Mouse (Mus musculus): ENCODE data around the gene Mdk.

The Mdk gene

DNA sequence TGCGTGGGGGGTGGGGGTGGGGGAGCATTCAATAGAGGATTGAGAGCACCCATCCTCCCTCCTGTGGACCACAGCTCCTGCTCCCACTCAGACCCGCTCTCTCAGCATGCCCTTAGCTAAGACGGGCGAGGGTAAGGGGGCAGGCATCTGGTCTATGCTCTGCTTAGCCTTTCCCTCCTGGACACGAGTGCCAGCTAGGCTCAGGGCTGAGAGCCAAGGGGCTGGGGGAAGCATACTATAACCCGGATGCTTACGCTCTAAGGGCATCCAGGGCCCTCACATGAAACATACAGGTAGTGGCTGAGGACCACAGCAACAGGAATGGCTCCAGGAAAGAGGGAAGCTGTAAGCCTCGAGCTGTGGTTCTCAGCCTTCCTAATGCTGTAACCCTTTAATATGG lies 26.0 kb upstream of the Mdk start:
- DNase-seq, result no peak

DNA sequence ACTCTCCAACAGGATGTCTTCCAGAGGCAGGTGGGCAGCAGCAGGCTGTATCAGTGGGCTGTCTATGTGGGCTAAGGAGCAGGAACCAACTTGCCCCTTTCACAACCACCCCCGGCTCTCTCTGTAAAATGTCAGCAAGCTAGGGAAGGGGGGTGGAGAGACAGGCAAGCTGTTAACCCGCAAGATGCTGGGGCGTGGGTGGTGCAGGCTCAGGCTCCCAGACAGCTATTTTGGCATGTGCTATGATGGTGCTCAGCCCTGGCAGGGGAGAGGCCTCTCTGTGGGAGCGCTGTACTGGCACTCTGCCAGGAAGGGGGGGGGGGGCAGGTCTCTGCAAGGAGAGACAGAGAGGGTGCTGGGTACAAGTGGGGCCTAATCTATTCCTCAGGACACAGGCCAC lies 25.0 kb upstream of the Mdk start:
- DNase-seq, result peak; percentile 96

DNA sequence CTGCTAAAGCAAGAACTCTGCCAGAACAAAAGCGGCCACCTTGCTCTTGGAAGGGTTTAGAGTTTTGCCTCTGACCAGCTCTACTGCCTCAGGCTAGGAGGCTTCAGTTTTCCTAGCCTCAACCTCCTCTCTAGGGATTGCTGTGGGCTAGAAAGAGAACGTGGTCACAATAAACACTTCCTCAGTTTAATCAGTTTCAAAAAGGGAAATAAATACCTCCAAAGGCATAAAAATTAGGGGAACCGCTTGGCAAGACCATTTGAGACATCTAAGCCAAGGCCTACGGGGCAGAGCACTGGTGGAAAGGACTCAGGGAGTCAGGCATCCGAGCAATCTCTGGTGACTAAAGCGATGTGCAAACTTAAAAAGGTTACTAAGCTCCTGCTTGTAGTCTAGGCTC lies 23.8 kb upstream of the Mdk start:
- no peak for DNase-seq

DNA sequence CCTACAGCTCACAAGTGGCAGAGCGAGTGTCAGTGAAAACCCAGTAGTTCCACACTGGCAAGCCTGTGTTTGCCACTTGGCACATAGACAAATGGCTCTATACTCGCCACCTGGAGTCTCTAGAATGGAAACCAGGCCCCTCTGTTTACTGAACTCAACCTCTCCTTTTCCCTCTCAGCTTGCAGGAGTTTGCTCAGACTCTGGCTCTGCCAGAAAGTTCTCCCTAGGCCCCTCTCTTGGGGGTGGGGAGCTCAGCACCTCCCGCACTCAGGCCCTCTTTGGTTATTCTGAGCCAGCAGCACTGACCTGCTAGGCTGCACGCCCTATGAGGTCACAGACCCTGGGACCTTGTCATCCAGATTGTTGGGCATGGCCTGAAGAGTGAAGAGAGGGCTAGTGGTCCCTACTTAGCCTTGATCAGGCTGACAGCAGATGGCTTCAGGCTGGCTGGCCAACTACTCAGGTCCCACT lies 23.1 kb upstream of the Mdk start:
- no peak for DNase-seq

DNA sequence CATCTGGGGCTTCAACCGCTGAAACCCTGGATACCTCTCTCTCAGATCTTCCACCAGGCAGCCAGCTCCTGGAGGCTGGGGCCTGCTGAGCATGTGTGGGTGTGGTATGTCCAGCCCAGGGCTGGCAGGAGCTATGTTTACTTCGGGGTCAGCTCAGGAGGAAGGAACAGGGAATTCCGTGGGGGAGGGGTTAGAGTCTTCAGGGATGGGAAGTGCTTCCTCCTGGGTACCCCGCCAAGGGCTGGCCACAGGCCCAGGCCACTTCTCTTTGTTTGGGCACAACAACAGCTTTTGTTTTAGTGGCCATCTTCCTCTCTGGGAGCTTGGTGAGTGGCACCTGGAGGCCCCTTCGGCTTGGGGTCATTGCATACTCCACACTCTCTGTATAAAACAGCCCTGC lies 21.7 kb upstream of the Mdk start:
- no peak for DNase-seq

DNA sequence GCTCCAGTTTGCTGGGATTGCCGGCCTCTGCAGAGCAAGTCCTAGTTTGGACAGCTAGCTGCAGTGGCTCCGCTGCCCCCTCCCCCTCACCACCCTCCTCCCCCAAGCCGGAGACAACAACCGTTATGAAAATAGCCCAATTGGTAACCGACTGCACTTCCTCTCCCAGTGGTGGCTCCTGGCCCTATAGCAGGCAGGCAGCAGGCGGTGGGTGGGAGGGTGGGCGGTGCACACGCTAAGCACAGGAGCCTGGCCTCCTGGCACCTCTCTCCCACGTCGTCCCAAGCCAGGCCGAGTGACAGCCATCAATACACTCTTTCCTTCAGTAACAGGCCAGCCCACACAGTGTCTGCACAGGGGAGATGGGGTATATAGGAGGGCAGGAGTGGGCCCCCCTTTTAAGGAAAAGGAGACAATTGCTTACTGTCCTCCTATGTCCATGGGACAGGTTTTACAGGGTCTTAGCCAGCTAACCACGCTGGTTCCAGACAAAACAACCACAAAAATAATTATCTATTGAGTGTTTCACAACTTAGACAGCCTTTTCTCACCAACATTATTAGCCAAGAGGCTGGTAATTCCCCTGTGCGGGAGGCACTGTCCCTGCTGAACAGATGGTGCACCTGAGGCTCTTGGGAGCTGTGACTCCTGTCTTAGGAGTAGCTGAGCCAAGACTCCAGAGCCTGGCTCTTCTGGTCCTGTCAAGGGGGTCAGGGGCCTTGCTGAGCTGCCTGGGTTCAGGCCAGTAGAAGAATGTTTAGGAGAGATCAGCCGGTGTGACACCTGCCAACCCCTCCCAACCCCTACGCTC lies 18.4 kb upstream of the Mdk start:
- DNase-seq, result no peak

DNA sequence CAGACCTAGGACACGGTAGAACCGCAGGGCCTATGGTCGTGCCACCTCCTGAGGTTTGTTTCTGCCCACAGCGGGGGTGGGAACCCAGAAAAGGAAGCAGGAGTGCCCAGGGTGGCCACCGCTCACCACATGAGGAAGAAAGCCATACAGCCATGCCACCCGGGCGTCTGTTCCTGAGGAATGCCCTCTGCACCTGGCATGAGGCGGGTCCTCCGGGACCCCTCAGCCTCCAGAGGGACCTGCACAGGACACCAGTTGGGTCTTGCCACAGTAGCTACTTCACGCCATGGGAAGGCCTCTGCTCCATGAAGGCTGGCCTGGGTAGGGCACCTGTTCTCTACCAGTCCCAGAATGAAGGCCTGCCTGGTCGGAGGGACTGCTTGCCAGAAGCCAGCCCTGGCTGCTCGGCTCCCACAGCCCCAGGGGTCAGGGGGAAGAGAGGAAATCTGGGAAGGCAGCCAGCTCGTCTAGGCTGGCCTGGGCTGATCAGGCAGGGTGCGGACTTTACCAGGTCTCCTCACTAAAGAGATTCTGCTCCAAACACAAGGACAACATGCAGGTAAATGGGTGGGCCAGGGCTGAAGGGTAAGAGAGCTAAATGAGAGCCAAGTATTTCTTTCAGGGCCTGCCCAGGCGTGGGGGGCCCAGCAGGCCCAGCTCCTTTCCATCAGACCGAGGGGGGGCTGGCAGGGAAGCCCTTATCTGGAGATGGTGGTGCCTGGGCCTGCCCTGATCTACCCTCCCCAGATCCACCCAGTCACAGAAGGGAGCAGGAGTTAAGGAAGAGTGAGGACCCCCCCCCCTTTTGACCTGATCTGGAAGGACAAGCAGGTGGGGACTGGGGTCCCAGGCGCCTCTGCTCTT lies 17.5 kb upstream of the Mdk start:
- DNase-seq, result no peak

DNA sequence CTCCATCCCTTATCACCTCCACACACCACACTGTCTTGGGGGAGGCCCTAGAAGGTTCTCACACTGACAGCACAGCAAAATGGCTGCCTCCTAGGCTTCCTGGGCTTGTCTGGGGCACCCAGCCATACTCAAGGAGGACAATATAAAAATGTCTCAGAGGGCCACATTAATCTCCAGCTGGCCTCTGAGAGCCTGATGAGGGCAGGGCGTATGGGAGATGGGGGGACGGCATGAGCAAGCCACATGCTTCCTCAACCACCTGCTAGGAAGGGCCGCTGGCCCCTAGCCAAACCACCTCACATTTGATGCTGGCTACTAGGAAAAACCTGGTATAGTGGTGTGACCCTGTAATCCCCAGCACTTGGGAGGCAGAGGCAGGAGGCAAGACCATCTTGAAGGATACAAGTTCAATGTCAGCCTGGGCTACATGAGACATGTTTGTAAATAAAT lies 16.7 kb upstream of the Mdk start:
- DNase-seq, result no peak

DNA sequence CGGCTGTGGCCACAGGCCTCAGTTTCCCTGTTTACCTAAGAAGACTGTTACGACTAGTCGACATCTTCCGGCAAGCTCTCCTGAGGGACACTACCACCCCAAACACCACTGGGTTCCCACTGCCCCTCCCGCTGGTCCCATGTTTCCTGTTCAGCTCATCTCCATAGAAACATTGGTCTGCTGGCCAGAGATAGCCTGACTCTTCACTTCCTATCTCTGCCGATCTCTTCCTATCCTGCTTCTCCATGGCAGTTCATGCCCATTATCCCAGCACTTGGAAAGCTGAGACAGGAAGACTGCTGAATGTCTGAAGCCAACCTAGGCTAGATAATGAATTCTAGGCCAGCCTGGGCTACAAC lies 16.0 kb upstream of the Mdk start:
- DNase-seq, result no peak

DNA sequence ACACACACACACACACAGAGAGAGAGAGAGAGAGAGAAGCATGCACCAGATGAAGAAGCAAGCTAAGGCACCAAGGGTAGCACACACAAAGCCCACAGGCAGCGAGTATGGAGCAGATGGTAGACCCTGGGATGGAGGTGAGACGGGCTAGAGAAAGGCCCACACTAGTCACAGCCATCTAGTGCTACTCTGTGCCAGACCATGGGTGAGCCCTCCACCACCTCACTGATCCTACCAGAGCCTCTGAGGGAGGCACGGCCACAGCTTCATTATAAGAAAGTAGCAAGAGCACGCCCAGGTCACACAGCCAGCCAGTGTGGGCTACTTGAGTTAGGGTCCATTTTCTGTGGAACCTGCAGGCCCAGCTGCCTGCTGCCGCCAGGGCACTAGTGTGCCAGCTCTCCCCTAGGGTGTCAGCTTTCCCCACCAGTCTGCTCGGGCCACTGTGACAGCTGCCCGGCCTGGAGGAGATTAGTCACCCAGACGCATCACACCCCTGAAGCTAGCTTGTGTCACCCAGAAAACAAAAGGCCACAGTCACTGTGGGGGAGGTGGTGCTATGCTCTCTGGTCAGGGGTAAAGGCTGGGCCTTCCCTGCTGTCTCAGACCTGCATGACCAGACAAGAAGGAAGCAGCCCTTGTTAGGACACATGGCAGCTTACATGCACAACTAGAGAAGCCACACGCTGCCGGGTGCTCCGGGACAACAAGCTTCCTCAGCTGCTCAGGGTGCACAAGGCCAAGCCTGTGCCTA lies 15.5 kb upstream of the Mdk start:
- DNase-seq, result peak; percentile 82

DNA sequence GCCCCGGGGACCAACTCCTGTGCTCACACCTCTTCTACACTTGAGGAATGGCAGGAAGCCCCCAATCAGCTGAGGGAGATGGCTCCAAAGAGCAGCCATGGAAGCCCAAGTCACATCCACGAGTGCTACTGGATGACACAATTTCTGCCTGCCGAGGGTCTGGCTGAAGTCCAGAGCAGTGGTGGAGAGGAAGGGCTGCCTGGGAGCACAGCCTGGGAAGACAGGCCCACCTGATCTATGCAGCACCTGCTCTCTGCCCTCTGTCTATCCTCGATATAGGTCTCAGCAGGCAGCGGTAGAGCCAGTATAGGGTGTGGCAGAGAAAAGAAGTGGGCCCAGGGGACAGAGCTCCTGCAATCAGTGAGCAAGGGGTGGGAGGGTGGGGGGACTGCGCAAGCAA lies 14.7 kb upstream of the Mdk start:
- DNase-seq, result no peak

DNA sequence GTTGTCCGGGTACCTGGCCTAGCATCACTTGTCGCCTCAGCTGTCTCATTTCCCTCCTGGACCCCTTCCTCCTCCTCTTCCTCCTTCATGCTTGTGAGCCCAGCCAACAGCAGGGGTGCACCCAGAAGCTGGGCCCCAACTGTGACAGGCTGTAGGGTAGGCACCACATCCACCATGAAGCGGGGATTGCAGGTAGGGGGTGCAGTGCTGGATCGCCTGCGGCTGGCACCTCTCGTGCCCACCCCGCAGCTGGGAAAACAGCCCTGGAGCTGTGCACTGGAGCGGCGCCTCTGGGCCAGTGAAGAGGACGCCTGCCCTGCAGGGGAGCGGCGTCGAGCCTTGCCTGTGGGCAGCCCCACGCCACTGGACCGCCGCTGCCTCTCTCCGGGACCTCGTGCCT lies 13.4 kb upstream of the Mdk start, which contains the start of gene Gm9821:
TSS of gene Gm9821 (plus strand) at position 221 of the 400 bp plus-strand sequence.
- no peak for DNase-seq

DNA sequence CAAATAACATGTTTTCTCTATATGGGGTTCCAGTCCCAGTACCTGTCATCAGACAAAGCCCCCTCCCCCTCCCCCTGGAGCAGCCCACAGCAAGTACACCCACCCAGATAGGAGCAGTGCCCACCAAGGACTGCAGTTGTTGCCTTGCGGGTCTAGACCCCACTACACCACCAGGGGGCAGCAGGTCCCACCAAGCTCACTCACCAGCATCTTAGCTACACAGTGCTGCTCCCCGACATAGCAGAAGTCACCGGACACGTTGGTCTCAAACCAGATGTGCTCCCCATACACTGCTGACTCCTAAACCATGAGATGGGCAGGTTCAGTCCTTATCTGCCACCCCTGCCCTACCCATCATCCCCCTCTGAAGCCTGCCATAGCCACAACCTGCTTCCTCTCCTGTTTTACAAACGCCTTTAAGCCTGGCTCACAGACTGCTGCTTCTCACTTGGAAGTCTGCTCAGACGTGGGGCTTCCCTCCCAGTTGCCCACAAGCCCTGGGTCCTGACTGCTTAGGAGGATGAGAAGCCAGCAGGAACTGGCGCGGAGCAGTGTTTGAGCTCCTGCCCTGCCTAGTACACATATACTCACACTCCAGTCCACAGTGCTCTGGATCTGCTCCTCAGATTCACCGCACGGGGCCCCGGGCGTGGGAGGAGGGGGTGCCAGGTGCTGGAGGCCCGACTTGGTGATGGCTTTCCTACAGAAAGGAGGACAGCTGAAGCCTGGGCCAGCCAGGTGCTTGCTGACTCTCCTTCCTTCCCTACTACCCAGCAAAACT lies 12.3 kb upstream of the Mdk start:
- no peak for DNase-seq

DNA sequence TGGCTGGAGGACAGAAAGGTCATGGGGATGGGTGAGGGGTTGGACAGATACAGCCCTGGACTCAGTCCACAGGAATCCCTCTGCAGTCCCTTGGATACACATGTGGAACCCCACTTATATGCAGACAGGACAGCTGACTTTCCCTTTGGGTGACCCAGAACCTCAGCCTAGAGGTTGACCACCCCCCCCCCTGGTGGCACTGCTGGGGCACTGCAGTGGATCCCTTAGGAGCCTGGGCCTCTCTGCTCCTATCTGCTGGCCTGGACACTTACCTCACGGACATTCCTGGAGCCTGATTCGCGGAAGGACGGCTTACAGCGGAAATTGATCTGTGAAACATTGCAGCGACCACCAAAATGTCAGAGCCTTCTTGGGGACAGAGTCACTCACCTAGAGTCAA lies 10.3 kb upstream of the Mdk start:
- no peak for DNase-seq

DNA sequence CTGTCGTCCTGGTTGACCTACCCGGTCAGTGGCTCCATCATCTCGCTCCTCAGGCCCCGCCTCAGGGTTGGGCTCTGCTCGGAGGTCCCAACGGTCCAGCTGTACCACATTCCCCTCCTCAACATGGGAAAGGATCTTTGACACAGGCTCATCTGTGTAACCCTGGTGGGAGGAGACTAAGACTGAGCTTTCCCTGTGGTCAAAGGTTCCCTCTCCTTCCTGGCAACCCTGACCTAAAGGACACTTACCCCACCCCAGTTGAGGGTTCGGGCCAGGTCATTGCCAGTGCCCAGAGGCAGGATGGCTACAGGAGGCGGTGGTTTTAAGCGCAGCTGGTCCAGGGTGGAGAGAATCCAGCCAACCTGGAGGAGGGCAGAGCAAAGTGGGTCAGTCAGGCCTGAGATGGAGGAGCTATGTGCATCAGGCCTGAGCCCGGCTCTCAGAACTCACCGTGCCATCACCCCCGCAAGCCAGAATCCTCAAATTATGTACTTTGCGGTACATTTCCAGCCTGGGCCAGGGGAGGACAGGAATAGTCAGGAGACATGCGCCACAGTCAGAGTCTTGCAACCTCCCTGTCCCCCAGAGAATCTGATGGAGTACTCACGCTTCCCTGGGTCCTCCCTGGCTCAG lies 7.3 kb upstream of the Mdk start:
- DNase-seq, result no peak

DNA sequence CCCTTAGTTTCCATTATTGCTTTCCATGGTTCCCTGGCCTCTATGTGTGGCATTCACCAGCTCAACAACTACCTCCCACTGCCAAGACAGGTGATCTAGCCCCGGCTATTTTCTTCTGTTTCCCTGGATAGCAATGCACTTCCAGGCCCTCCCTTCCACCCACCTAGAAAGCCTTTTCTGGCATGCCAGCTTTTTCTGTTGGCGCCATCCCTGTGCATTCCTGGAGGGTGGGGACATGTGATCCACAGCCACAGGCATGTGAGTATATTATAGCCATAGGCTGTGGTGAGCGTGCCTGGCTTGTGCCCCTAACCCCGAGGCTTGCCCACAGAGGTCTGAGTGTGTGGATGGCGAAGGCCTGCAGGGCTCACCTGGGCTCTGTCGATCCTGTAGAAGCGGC lies 4.1 kb upstream of the Mdk start:
- DNase-seq, result no peak

DNA sequence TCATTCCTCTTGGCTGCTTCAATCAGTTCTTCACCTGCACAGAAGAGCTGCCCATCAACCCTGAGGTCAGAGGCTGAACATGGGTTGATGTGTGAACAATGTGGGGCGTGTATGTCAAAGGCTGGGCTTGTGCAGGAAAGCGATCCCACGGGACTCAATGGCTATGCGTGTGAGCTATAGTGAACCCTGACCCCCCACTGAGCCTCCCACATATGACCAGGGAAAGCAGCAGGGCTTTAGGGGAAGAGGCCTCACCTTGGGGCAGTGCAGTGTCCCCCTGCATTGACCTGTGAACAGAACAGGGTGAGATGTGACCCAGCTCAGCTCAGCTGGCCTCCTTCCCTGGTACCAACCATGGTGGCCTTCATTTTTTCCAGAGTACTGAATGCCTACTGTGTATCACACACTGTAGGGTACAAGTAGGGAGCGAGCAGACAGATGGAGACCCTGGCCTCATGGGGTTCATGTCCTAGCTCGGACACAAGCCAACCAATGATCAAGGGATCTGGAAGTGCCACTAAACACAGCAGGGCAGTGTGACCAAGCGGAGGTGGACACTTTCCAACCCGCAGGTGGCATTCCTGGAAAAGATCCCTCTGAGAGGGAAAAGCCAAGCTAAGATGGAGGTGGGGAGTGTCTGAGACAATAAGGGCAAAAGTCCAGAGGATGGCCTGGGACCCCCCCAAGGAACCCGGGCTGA lies 2.9 kb upstream of the Mdk start:
- no peak for DNase-seq

DNA sequence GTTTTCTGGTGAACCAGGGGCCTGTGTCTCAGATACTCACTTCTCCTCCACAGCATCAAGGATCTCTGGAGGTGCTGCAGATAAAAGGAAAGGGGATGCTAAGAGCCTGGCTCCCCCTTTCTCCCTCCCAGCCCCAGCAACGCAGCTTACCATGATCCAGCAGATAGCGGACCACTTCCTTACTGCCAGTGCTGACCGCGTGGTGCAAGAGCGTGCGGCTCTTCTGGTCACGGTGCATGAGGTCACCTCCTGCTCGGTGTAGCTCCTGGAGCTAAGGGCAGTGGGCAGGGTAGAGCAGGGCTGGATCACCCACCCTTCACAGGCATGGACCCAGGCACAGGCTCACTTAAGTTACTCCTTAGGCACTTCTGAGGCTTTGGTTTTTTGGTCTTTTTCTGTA lies 1.9 kb upstream of the Mdk start:
- DNase-seq, result no peak

DNA sequence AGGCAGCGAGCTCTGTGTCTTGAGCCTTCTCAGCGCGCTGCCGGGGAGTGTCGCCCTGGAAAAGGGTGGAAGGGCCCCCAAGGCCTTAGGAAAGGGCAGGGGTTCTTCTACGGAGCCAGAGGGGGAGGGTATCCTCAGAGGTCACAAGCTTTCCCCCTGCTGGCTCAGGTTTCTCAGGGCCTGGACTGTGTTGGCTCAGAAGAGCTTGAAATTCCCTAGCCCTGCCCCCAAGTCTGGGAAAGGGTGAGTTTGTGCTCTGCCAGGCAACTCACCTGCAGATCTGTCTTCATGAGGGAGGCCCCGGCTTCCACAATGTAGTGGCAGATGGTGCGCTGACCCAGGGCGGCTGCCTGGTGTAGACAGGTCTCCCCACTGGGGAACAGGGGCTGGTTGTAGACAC lies 1.4 kb upstream of the Mdk start:
- DNase-seq, result no peak

DNA sequence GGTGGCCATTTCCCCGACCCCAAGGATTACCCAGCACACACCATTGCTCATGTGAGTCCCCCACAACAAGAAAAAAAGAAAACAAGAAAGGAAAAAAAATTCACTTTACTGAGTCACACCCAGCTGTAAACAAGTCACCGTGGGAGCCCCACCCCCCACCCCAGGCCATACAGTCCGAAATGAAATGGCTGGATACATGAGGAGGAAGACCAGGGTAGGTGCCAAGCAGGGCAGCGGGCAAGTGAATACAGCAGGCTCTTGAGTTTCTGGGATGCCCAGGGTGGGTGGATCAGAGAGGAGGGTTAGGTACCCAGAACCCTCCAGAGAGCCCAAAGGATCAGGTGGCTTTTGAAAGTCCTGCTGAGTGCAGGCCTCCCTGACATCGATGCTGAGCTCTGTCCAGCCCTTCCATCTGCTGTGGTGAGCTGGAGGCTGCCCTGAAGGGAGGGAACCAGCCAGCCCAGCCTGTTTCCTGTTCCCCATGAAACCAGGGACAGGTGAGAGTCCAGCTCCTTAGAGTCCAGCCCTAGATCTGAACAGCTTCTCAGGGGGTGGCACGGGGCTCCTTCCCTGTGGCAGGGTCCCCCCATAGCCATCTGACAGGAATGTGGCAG lies 747 bp upstream of the Mdk start:
- no peak for DNase-seq

All from layer of hippocampus, adult 9-11 months (tissue).